Mouse (Mus musculus): ENCODE data around the gene Gltp.

- TF ChIP-seq GATA1 (IDR thresholded peaks at IDR 0.05; ENCODE audit: borderline replicate concordance, low read length): no peak
- TF ChIP-seq FLI1 (IDR thresholded peaks at IDR 0.05; ENCODE audit: low read length): no peak
Measured at GRCm38 (mm10) chr5:114620305-114620704, 70.5 kb downstream of the Gltp start.

All from megakaryocyte, embryonic 14.5 days (primary cell).